Mouse (Mus musculus): ENCODE results near the gene Ntng2. TPM values are rescaled to one million over a fixed set of nuclear protein-coding genes. Genes with fewer than 3 reads are reported as not detected.

The Ntng2 gene
- total RNA-seq, 2 experiments from 2014 or later, result 77.9 to 80.7 TPM

DNA sequence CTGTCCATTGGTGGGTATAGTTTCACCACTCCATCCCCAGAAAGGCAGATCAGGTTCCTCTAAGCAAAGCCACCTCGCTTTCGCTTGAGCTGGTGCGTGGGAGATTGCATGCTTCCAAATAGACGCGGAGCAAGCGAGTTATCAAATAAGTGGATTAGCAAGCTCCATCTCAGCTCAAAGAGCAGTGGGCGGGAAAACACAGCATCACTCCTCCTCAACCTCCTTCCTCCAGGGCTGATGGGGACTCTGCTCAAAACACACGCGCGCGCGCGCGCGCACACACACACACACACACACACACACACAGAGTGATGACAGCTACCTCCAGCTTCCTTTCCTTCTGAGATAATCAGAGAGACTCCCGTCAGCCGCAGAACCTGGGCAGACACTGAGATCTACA is 13.5 kb downstream of the Ntng2 start:
- DNase-seq (ENCODE audit: low spot score in 2 of 2), result peak; percentile 57 to 69

DNA sequence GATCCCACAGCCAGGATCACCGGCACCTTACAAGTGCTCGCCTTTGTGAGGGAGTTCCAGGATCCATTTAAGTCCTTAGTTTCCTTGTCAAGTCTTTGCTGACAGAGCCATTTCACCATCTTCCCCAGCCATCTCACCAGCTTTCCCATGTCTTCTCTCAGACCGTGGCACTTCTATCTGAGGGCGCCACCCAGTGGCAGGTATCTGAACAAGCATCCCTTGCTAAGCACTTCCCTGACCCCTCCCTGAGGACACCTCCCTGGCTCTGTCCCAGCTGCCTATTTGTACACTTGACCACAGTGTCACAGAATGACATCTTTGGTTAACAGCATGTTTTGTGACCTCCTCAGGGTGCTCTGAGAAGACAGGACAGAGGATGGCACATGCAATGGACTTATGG is 15.2 kb downstream of the Ntng2 start:
- peak; percentile 76 to 81 for DNase-seq (ENCODE audit: low spot score in 2 of 2)

DNA sequence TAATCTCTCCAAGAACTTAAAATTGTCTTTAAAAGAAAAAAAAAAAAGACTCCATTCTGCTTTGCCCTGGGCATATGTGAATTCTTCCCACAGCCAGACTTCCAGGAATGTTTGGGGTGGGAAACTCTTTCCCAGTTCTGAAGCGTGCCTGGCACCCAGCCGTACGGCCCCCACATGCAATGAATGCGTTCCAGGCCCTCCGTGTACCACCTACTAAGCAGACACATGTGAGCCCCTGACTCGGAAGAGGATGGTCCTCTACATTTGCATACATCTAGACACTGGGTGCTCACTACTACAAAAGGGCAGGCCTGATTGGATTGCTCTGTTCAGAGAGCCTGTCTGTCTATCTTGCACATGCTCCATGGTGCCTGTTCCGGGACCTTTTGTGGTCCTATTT is 17.0 kb downstream of the Ntng2 start:
- DNase-seq (ENCODE audit: low spot score in 2 of 2), result peak; percentile 50 to 58

DNA sequence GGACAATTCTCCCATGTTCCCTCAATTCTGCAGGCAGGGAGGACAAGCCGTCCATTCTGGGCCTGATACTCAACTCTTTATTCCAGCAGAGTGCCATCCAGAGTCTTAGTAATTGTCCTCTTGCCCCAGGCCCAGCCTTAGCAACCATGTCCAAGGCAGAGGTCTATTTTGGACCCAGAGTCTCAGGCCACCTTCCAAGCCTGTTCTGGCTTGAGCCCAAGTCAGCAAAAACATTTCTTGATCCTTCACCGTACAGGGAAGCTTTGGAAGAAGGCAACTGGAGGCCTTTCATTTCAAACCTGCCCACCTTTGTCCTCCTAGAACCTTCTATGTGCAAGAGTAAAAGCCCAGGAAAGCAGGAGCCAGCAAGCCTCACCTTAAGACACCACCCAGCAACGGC is 17.8 kb downstream of the Ntng2 start:
- DNase-seq (ENCODE audit: low spot score in 2 of 2), result no peak

GRCm38 (mm10) chr2:29234002-29234401 is 18.8 kb downstream of the Ntng2 start:
- DNase-seq (ENCODE audit: low spot score in 2 of 2), result no peak

- DNase-seq (ENCODE audit: low spot score in 2 of 2), result no peak
Measured at GRCm38 (mm10) chr2:29230191-29230835, 22.5 kb downstream of the Ntng2 start.

- DNase-seq (ENCODE audit: low spot score in 2 of 2), result no peak
Measured at GRCm38 (mm10) chr2:29226671-29227070, 26.1 kb downstream of the Ntng2 start.

GRCm38 (mm10) chr2:29223591-29224262 is 29.1 kb downstream of the Ntng2 start:
- no peak for DNase-seq (ENCODE audit: low spot score in 2 of 2)

GRCm38 (mm10) chr2:29222302-29222701 is 30.5 kb downstream of the Ntng2 start:
- no peak for DNase-seq (ENCODE audit: low spot score in 2 of 2)

DNA sequence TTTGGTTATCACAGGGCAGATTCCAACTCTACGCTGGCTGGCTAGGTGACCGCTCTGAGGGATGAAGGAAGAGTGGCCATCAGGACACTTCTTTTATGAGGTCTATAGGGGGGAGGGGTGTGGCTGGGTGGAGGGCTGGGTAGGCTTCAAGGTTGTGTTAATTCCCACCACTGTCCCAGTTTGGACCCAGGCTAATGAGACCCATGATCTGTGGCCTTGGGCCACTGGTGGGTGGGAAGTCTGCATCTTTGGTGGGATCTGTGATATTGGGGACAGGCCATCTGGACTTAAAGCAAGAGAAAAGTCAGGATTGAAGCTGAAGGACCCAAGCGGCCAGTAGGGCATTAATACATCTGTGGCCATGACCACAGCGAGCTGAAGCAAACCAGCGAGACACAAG is 34.0 kb downstream of the Ntng2 start:
- DNase-seq (ENCODE audit: low spot score in 2 of 2), result no peak

DNA sequence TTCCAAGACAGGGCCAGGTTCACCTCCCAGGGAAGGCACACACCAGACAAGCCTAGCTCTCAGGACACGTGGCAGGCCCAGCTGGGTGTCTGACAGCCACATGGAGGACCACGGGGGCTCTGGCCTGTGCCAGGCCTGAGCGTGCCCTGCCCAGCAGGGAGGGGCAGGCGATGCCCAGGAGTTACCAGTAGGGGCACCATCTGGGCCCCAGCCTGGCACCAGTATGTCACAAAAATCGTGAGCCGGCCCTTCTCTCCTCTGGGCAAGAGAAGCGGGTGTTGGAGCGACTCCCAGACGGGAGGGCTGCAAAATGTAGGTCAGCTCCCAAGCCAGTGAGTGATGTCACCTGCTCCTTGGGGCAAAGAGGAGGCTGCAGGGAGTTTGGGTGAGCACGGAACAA is 34.9 kb downstream of the Ntng2 start:
- DNase-seq (ENCODE audit: low spot score in 2 of 2), result peak; percentile 57 to 70

GRCm38 (mm10) chr2:29217042-29217441 is 35.8 kb downstream of the Ntng2 start:
- no peak for DNase-seq (ENCODE audit: low spot score in 2 of 2)

DNA sequence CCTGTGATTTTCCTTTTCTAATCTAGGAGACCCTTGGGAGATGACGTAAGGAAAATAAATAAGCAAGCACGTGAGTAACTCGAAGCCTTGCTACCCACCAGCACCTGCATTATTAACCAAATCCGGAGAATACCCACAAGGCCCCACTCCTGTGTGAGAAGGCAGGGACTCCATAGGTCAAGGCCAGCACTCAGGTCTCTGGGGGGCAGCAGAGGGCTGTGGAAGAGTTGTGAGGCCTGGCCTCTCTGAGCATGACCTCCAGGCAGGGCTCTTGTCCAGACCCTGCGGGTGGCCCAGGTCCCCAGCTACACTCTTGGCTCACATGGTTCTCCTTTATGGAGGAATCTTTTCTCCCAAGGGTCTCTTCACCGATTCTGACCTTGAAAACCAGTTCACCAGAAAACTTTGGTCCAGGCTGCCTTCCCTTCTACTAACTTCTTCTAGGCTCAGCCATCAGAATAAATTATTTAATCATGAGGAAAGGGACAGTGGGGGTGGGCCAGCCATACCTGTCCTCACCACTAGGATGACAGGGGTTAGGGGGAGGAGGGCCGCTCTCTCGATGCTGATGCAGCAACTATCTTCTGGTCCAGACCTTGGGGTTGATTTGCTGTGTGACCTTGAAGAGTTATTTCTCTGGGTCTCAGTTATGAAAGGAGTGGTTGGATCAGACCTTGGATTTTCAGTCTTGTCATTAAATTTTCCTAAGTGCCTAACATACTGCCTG is 36.4 kb downstream of the Ntng2 start:
- peak; percentile 36 to 39 for DNase-seq (ENCODE audit: low spot score in 2 of 2)

DNA sequence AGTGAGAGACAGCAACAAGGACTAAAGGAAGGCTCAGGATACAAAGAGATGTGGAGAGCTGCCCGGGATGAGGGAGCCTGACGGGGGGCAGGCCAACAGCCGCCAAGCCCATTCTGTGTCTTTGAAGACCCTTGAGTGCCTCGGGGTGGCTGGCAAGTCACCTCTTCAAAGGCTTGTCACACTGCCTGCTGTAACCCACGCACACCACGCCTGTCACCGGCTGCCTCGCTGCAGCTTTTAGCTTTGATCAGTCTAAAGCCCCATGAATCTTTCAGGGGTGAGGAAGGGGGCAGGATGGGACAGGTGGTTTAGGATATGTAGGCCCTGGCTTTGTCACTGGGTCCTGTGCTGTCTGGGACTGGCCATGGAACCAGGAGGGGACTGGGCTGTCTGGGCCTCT is 46.6 kb downstream of the Ntng2 start:
- DNase-seq (ENCODE audit: low spot score in 2 of 2), result no peak

GRCm38 (mm10) chr2:29201223-29201955 is 51.4 kb downstream of the Ntng2 start:
- no peak for DNase-seq (ENCODE audit: low spot score in 2 of 2)

DNA sequence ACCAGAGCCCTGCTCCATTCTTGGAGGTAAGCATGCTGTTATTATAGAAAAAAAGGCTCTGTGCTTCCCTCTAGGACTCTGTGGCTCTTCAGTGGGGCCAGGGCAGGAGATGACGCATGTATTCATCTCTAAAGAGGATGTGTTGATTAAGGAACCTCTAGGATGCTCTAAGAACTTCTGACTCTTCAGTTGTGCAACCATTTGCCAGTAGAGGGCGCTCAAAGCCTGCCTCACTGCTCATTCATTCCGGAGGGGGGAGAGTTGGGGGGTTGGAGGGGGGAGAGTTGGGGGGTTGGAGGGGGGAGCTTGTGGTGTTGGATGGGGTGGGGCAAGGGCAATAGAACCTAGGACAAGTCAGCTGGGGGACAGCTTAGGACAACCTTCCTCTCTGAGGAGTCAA is 52.9 kb downstream of the Ntng2 start:
- DNase-seq (ENCODE audit: low spot score in 2 of 2), result peak; percentile 42 to 75

- DNase-seq (ENCODE audit: low spot score in 2 of 2), result no peak
Measured at GRCm38 (mm10) chr2:29198446-29198845, 54.4 kb downstream of the Ntng2 start.

DNA sequence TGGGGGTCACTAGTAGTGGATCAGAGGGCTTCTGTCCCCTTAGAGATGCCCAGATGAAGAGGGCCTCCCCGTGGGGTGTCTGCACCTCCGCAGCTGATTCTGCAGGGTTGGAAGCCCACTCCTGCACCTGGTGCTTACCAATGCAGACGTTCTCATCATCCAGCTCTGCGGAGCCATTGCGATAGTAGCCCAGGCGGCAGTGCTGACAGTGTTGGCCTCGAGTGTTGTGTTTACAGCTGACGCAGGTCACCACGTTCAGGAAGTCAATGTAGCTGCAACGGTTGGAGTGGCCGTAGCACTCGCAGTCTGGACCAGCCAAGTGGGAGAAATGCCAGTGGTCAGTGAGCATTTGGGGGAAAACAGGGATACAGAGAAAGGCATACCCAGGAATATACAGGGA is 56.0 kb downstream of the Ntng2 start:
- DNase-seq (ENCODE audit: low spot score in 2 of 2), result no peak

GRCm38 (mm10) chr2:29194547-29195463 is 58.0 kb downstream of the Ntng2 start:
- peak; percentile 71 to 83 for DNase-seq (ENCODE audit: low spot score in 2 of 2)

DNA sequence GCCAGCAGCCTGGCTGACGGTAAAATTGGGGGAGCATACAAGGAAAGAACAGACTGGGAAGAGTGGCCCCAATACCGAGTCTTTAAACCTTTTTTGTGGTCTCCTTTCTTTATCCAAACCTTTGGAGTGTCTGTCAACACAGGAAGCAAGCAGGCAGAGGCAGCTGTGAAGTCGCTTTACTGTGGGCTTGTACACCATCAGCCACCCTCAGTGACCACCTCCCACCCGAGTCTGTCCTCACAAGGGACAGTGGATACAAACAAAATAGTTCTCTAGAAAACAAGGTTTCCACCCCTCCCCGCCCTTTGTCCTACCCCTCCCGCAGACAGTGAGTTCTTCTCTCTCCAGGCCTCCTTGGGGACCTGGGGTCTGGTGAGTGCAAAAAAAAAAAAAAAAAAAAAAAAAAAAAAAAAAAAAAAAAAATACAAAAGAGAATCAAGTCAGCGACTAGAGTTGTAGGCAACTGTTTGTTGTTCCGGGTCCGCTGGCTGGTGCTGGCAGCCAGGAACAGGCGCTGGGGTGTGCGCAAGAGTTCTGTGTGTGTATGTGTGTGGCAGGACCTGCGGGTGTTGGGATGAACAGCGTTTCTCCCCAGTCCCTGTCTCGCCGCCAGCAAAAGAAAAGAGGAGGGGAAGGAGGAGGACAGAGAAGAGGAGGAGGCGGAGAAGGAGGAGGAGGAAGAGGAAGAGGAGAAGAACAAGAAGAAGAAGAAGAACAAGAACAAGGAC is 58.8 kb downstream of the Ntng2 start:
- no peak for DNase-seq (ENCODE audit: low spot score in 2 of 2)

Measured in left cerebral cortex, adult 18-20 months (tissue).